Mouse (Mus musculus) kidney, embryonic 14.5 days (tissue): Measurements from ENCODE around the gene Itgb2. TPM values are rescaled to one million over a fixed set of nuclear protein-coding genes. Genes with fewer than 3 reads are reported as not detected.

Experiments used
- ATAC-seq: fragments of 200-750 bp; cut with Nextera tagmentation; 2 replicates; pipeline ENCODE4 v1.8.0; 2017; ENCODE audit warnings: moderate number of reproducible peaks, mild to moderate bottlenecking, moderate TSS enrichment, moderate library complexity; ENCODE audit not compliant: low FRiP score, low TSS enrichment
- H3K27ac ChIP-seq: fragments of 300-500 bp; sonication (generic); 2 replicates; pipeline ENCODE4 v1.5.1; 2014; ENCODE audit warnings: low read depth, mild to moderate bottlenecking, low read length, moderate library complexity, mixed read lengths
- H3K27me3 ChIP-seq: fragments of 300-500 bp; sonication (generic); 2 replicates; pipeline ENCODE4 v1.6.1; 2014; ENCODE audit warnings: mild to moderate bottlenecking, low read length; ENCODE audit not compliant: control insufficient read depth, insufficient read depth
- H3K36me3 ChIP-seq: fragments of 300-500 bp; sonication (generic); 2 replicates; pipeline ENCODE4 v1.6.1; 2014; ENCODE audit warnings: low read length, mixed read lengths; ENCODE audit not compliant: control insufficient read depth, insufficient read depth
- H3K4me1 ChIP-seq: fragments of 300-500 bp; sonication (generic); 2 replicates; pipeline ENCODE4 v1.6.1; 2014; ENCODE audit warnings: low read length, mixed read lengths; ENCODE audit not compliant: control insufficient read depth, insufficient read depth
- H3K4me2 ChIP-seq: fragments of 300-500 bp; sonication (generic); replicated peaks from 2 replicates; pipeline ENCODE4 v1.6.1; 2014; ENCODE audit warnings: low read depth, mild to moderate bottlenecking, low read length
- H3K4me3 ChIP-seq: fragments of 300-500 bp; sonication (generic); 2 replicates; pipeline ENCODE4 v1.5.1; 2014; ENCODE audit warnings: mild to moderate bottlenecking, low read length
- H3K9ac ChIP-seq: fragments of 300-500 bp; sonication (generic); 2 replicates; pipeline ENCODE4 v1.6.1; 2014; ENCODE audit warnings: low read depth, mild to moderate bottlenecking, low read length, moderate library complexity
- H3K9me3 ChIP-seq: fragments of 300-500 bp; sonication (generic); 2 replicates; pipeline ENCODE4 v1.6.1; 2016; ENCODE audit warnings: low read length; ENCODE audit not compliant: control insufficient read depth
- WGBS: fragments of 180-500 bp; shearing (Covaris S2); extraction: QIAGEN DNeasy Blood & Tissue Kit; methylation state at CpG from one replicate; pipeline ENCODE4 v1.1.7; 2014; 5-methylcytosine and 5-hydroxymethylcytosine counted together
- polyA plus RNA-seq: library from polyadenylated mRNA; unstranded; fragments of >200 nt; fragmentation: Nextera tagmentation; extraction: Ambion mirVana; gene quantifications from 2 replicates; pipeline ENCODE4 v1.2.1, GENCODE M21; 2014

Gene Itgb2
- polyA plus RNA-seq, 1 experiment from 2014 or later = 1.1 TPM

- Histone ChIP-seq H3K9me3 (no peaks in the 10 kb centered on the region), H3K27ac (no peak overlapping the region), H3K9ac (no peak overlapping the region), H3K4me2 (no peak overlapping the region), H3K36me3 (no peaks in the 10 kb centered on the region), H3K4me1 (no peaks in the 10 kb centered on the region), H3K27me3 (no peaks in the 10 kb centered on the region), H3K4me3 (no peak overlapping the region)
- no peak for ATAC-seq
- 71% methylated on average over 7 of the region's 7 CpGs for WGBS
Measured at GRCm38 (mm10) chr10:77539320-77539945, 9.4 kb downstream of the Itgb2 start.

GRCm38 (mm10) chr10:77540576-77541102 lies 10.6 kb downstream of the Itgb2 start:
- Histone ChIP-seq H3K9me3 (no peaks in the 10 kb centered on the region), H3K4me3 (no peak overlapping the region), H3K36me3 (no peaks in the 10 kb centered on the region), H3K4me2 (no peak overlapping the region), H3K9ac (no peak overlapping the region), H3K27me3 (no peaks in the 10 kb centered on the region), H3K4me1 (no peaks in the 10 kb centered on the region), H3K27ac (no peak overlapping the region)
- no peak for ATAC-seq
- whole genome bisulfite sequencing = 84% methylated on average over 4 of the region's 4 CpGs

GRCm38 (mm10) chr10:77541864-77542666 lies 12.0 kb downstream of the Itgb2 start:
- Histone ChIP-seq H3K9ac (no peak overlapping the region), H3K9me3 (no peaks in the 10 kb centered on the region), H3K36me3 (no peaks in the 10 kb centered on the region), H3K4me2 (no peak overlapping the region), H3K27ac (no peak overlapping the region), H3K27me3 (no peaks in the 10 kb centered on the region), H3K4me1 (no peaks in the 10 kb centered on the region), H3K4me3 (no peak overlapping the region)
- WGBS = 81% methylated on average over 10 of the region's 10 CpGs
- no peak for ATAC-seq

GRCm38 (mm10) chr10:77543226-77543625 lies 13.2 kb downstream of the Itgb2 start:
- H3K27me3 ChIP-seq = no peaks in the 10 kb centered on the region
- H3K4me3 ChIP-seq = no peak overlapping the region
- no peak overlapping the region for H3K9ac ChIP-seq
- WGBS = 44% methylated on average over 7 of the region's 7 CpGs
- H3K4me2 ChIP-seq = no peak overlapping the region
- H3K36me3 ChIP-seq = no peaks in the 10 kb centered on the region
- no peak overlapping the region for H3K27ac ChIP-seq
- ATAC-seq = no peak
- H3K9me3 ChIP-seq = no peaks in the 10 kb centered on the region
- no peaks in the 10 kb centered on the region for H3K4me1 ChIP-seq

- no peak overlapping the region for H3K4me3 ChIP-seq
- WGBS = 84% methylated on average over 5 of the region's 5 CpGs
- H3K9ac ChIP-seq = no peak overlapping the region
- no peak for ATAC-seq
- H3K9me3 ChIP-seq = no peaks in the 10 kb centered on the region
- no peaks in the 10 kb centered on the region for H3K27me3 ChIP-seq
- H3K36me3 ChIP-seq = no peaks in the 10 kb centered on the region
- H3K27ac ChIP-seq = no peak overlapping the region
- no peaks in the 10 kb centered on the region for H3K4me1 ChIP-seq
- no peak overlapping the region for H3K4me2 ChIP-seq
Measured at GRCm38 (mm10) chr10:77544916-77545315, 14.9 kb downstream of the Itgb2 start.

GRCm38 (mm10) chr10:77548576-77548975 lies 18.5 kb downstream of the Itgb2 start:
- H3K4me3 ChIP-seq = no peak overlapping the region
- no peak overlapping the region for H3K4me2 ChIP-seq
- no peaks in the 10 kb centered on the region for H3K27me3 ChIP-seq
- 92% methylated on average over 10 of the region's 10 CpGs for WGBS
- no peaks in the 10 kb centered on the region for H3K36me3 ChIP-seq
- no peaks in the 10 kb centered on the region for H3K9me3 ChIP-seq
- H3K9ac ChIP-seq = no peak overlapping the region
- no peak for ATAC-seq
- H3K4me1 ChIP-seq = no peaks in the 10 kb centered on the region
- no peak overlapping the region for H3K27ac ChIP-seq

- H3K9ac ChIP-seq = no peak overlapping the region
- H3K36me3 ChIP-seq = no peaks in the 10 kb centered on the region
- H3K27me3 ChIP-seq = no peaks in the 10 kb centered on the region
- H3K9me3 ChIP-seq = no peaks in the 10 kb centered on the region
- ATAC-seq = no peak
- WGBS = 74% methylated on average over 11 of the region's 11 CpGs
- H3K4me3 ChIP-seq = no peak overlapping the region
- H3K27ac ChIP-seq = no peak overlapping the region
- no peak overlapping the region for H3K4me2 ChIP-seq
- H3K4me1 ChIP-seq = no peaks in the 10 kb centered on the region
Measured at GRCm38 (mm10) chr10:77550874-77551273, 20.8 kb downstream of the Itgb2 start.

GRCm38 (mm10) chr10:77552162-77552561 lies 22.1 kb downstream of the Itgb2 start:
- Histone ChIP-seq H3K27ac (no peak overlapping the region), H3K36me3 (no peaks in the 10 kb centered on the region), H3K4me2 (no peak overlapping the region), H3K9me3 (no peaks in the 10 kb centered on the region), H3K4me1 (no peaks in the 10 kb centered on the region), H3K27me3 (no peaks in the 10 kb centered on the region), H3K4me3 (no peak overlapping the region), H3K9ac (no peak overlapping the region)
- ATAC-seq = no peak
- WGBS = 84% methylated on average over 5 of the region's 5 CpGs

GRCm38 (mm10) chr10:77553285-77553684 lies 23.2 kb downstream of the Itgb2 start:
- Histone ChIP-seq H3K4me1 (no peaks in the 10 kb centered on the region), H3K36me3 (no peaks in the 10 kb centered on the region), H3K9me3 (no peaks in the 10 kb centered on the region), H3K9ac (no peak overlapping the region), H3K4me2 (no peak overlapping the region), H3K27me3 (no peaks in the 10 kb centered on the region), H3K27ac (no peak overlapping the region), H3K4me3 (no peak overlapping the region)
- ATAC-seq = no peak
- WGBS = 76% methylated on average over 4 of the region's 4 CpGs
